Mouse (Mus musculus) embryonic facial prominence, embryonic 14.5 days (tissue): ENCODE results near the gene Apbb2. TPM values are rescaled to one million over a fixed set of nuclear protein-coding genes. Genes with fewer than 3 reads are reported as not detected.

Experiments
- ATAC-seq: fragments of 200-750 bp; cut with Nextera tagmentation; 2 replicates; pipeline ENCODE4 v1.8.0; 2017; ENCODE audit warnings: low read depth, moderate number of reproducible peaks, moderate TSS enrichment
- DNase-seq: peaks from one replicate; pipeline ENCODE4 v3.0.0-alpha.2; 2015; ENCODE audit warnings: low spot score
- H3K27ac ChIP-seq: fragments of 300-500 bp; sonication (generic); replicated peaks from 2 replicates; pipeline ENCODE4 v1.5.1; 2014; ENCODE audit warnings: low read depth, mild to moderate bottlenecking, low read length, moderate library complexity
- H3K27me3 ChIP-seq: fragments of 300-500 bp; sonication (generic); replicated peaks from 2 replicates; pipeline ENCODE4 v1.6.1; 2014; ENCODE audit warnings: low read length; ENCODE audit not compliant: control insufficient read depth, insufficient read depth
- H3K36me3 ChIP-seq: fragments of 300-500 bp; sonication (generic); 2 replicates; pipeline ENCODE4 v1.6.1; 2014; ENCODE audit warnings: low read length, mixed read lengths; ENCODE audit not compliant: control insufficient read depth, insufficient read depth
- H3K4me1 ChIP-seq: fragments of 300-500 bp; sonication (generic); 2 replicates; pipeline ENCODE4 v1.6.1; 2014; ENCODE audit warnings: antibody characterized with exemption, low read length; ENCODE audit not compliant: control insufficient read depth, insufficient read depth
- H3K4me2 ChIP-seq: fragments of 300-500 bp; sonication (generic); 2 replicates; pipeline ENCODE4 v1.6.1; 2014; ENCODE audit warnings: low read depth, mild to moderate bottlenecking, low read length, moderate library complexity, mixed read lengths
- H3K4me3 ChIP-seq: fragments of 300-500 bp; sonication (generic); 2 replicates; pipeline ENCODE4 v1.5.1; 2014; ENCODE audit warnings: low read depth, mild to moderate bottlenecking, low read length
- H3K9ac ChIP-seq: fragments of 300-500 bp; sonication (generic); 2 replicates; pipeline ENCODE4 v1.6.1; 2014; ENCODE audit warnings: low read depth, mild to moderate bottlenecking, low read length, moderate library complexity, mixed read lengths
- H3K9me3 ChIP-seq: fragments of 300-500 bp; sonication (generic); 2 replicates; pipeline ENCODE4 v1.6.1; 2016; ENCODE audit warnings: low read length; ENCODE audit not compliant: control insufficient read depth
- WGBS: fragments of 180-500 bp; shearing (Covaris S2); extraction: QIAGEN DNeasy Blood & Tissue Kit; methylation state at CpG from one replicate; pipeline ENCODE4 v1.1.7; 2014; 5-methylcytosine and 5-hydroxymethylcytosine counted together
- polyA plus RNA-seq: library from polyadenylated mRNA; unstranded; fragments of >200 nt; fragmentation: Nextera tagmentation; extraction: Ambion mirVana; gene quantifications from 2 replicates; pipeline ENCODE4 v1.2.1, GENCODE M21; 2014

Apbb2 gene
- polyA plus RNA-seq, 1 experiment from 2014 or later, result 39.8 TPM

GRCm38 (mm10) chr5:66505071-66505470 is 113.5 kb downstream of the Apbb2 start:
- 65% methylated on average over 1 of the region's 1 CpGs for whole genome bisulfite sequencing
- DNase-seq (no peak), ATAC-seq (no peak)
- H3K9me3 ChIP-seq, result no peaks in the 10 kb centered on the region
- no peaks in the 10 kb centered on the region for H3K27me3 ChIP-seq
- H3K4me3 ChIP-seq, result no peak overlapping the region
- H3K4me2 ChIP-seq, result no peak overlapping the region
- peaks cover 11% of the 10 kb centered on the region; the same call in 1 of the 2 replicates for H3K4me1 ChIP-seq
- no peaks in the 10 kb centered on the region for H3K36me3 ChIP-seq
- no peak overlapping the region for H3K9ac ChIP-seq
- no peak overlapping the region for H3K27ac ChIP-seq

- ATAC-seq, result no peak
- H3K27me3 ChIP-seq, result no peaks in the 10 kb centered on the region
- no peak overlapping the region for H3K27ac ChIP-seq
- H3K4me2 ChIP-seq, result no peak overlapping the region
- H3K9me3 ChIP-seq, result no peaks in the 10 kb centered on the region
- 69% methylated on average over 6 of the region's 6 CpGs for WGBS
- no peak for DNase-seq
- no peak overlapping the region for H3K4me3 ChIP-seq
- H3K36me3 ChIP-seq, result no peaks in the 10 kb centered on the region
- no peak overlapping the region for H3K9ac ChIP-seq
- H3K4me1 ChIP-seq, result peaks cover 11% of the 10 kb centered on the region; the same call in 1 of the 2 replicates
Observed at GRCm38 (mm10) chr5:66504434-66504747, 114.2 kb downstream of the Apbb2 start.

- 40% methylated on average over 17 of the region's 17 CpGs for WGBS
- no peak overlapping the region for H3K4me3 ChIP-seq
- ATAC-seq, result no peak
- peaks cover 11% of the 10 kb centered on the region; the same call in 1 of the 2 replicates for H3K4me1 ChIP-seq
- no peaks in the 10 kb centered on the region for H3K36me3 ChIP-seq
- H3K9ac ChIP-seq, result no peak overlapping the region
- H3K9me3 ChIP-seq, result no peaks in the 10 kb centered on the region
- no peak overlapping the region for H3K27ac ChIP-seq
- H3K4me2 ChIP-seq, result no peak overlapping the region
- DNase-seq, result peak; percentile 30
- H3K27me3 ChIP-seq, result no peaks in the 10 kb centered on the region
Observed at GRCm38 (mm10) chr5:66503557-66504433, 114.8 kb downstream of the Apbb2 start.

- Histone ChIP-seq H3K4me3 (no peak overlapping the region), H3K4me1 (peaks cover 11% of the 10 kb centered on the region; the same call in 1 of the 2 replicates), H3K4me2 (no peak overlapping the region), H3K36me3 (no peaks in the 10 kb centered on the region), H3K9ac (no peak overlapping the region), H3K27ac (no peak overlapping the region), H3K27me3 (no peaks in the 10 kb centered on the region), H3K9me3 (no peaks in the 10 kb centered on the region)
- WGBS, result 91% methylated on average over 1 of the region's 1 CpGs
- ATAC-seq, result no peak
- DNase-seq, result no peak
Observed at GRCm38 (mm10) chr5:66503033-66503432, 115.6 kb downstream of the Apbb2 start.

GRCm38 (mm10) chr5:66499621-66500020 is 119.0 kb downstream of the Apbb2 start:
- 92% methylated on average over 7 of the region's 7 CpGs for WGBS

GRCm38 (mm10) chr5:66498140-66498539 is 120.4 kb downstream of the Apbb2 start:
- H3K27ac ChIP-seq, result no peak overlapping the region
- no peaks in the 10 kb centered on the region for H3K27me3 ChIP-seq
- ATAC-seq (no peak), DNase-seq (no peak)
- H3K36me3 ChIP-seq, result no peaks in the 10 kb centered on the region
- H3K4me2 ChIP-seq, result no peak overlapping the region
- H3K9ac ChIP-seq, result no peak overlapping the region
- no peaks in the 10 kb centered on the region for H3K9me3 ChIP-seq
- H3K4me3 ChIP-seq, result no peak overlapping the region
- 62% methylated on average over 1 of the region's 1 CpGs for WGBS
- H3K4me1 ChIP-seq, result peaks cover 17% of the 10 kb centered on the region

More at GRCm38 (mm10) chr5:66499621-66500020, 119.0 kb downstream of the Apbb2 start:
- no peaks in the 10 kb centered on the region for H3K36me3 ChIP-seq
- no peaks in the 10 kb centered on the region for H3K27me3 ChIP-seq
- no peak overlapping the region for H3K4me3 ChIP-seq
- H3K4me1 ChIP-seq, result peaks cover 28% of the 10 kb centered on the region
- H3K9me3 ChIP-seq, result no peaks in the 10 kb centered on the region
- H3K27ac ChIP-seq, result no peak overlapping the region
- H3K4me2 ChIP-seq, result no peak overlapping the region
- no peak overlapping the region for H3K9ac ChIP-seq
- ATAC-seq (no peak), DNase-seq (no peak)

GRCm38 (mm10) chr5:66497479-66498087 is 121.0 kb downstream of the Apbb2 start:
- no peak overlapping the region for H3K9ac ChIP-seq
- no peak overlapping the region for H3K27ac ChIP-seq
- no peak overlapping the region for H3K4me3 ChIP-seq
- H3K36me3 ChIP-seq, result no peaks in the 10 kb centered on the region
- no peaks in the 10 kb centered on the region for H3K9me3 ChIP-seq
- H3K27me3 ChIP-seq, result no peaks in the 10 kb centered on the region
- peak; percentile 75; the same call in 1 of the 2 replicates for ATAC-seq
- no peak overlapping the region for H3K4me2 ChIP-seq
- WGBS, result 35% methylated on average over 14 of the region's 14 CpGs
- H3K4me1 ChIP-seq, result peaks cover 17% of the 10 kb centered on the region
- peak; percentile 26 for DNase-seq

GRCm38 (mm10) chr5:66496881-66497360 is 121.7 kb downstream of the Apbb2 start:
- Histone ChIP-seq H3K4me3 (no peak overlapping the region), H3K9ac (no peak overlapping the region), H3K27me3 (no peaks in the 10 kb centered on the region), H3K36me3 (no peaks in the 10 kb centered on the region), H3K4me2 (no peak overlapping the region), H3K9me3 (no peaks in the 10 kb centered on the region), H3K27ac (no peak overlapping the region; the same call in 1 of the 2 replicates), H3K4me1 (peaks cover 17% of the 10 kb centered on the region)
- WGBS, result 35% methylated on average over 4 of the region's 4 CpGs
- DNase-seq (peak; percentile 39), ATAC-seq (peak; percentile 50; the same call in 1 of the 2 replicates)
